Mouse (Mus musculus) intestine, postnatal 0 days (tissue): ENCODE data around the gene Podnl1. TPM values are rescaled to one million over a fixed set of nuclear protein-coding genes. Genes with fewer than 3 reads are reported as not detected.
A peak's percentile ranks its signal among the peaks of the same experiment; 100 is the strongest.

ENCODE experiments used
- ATAC-seq: fragments of 200-750 bp; cut with Nextera tagmentation; 2 replicates; pipeline ENCODE4 v1.8.0; 2017; ENCODE audit warnings: mild to moderate bottlenecking, moderate TSS enrichment, moderate library complexity
- H3K27ac ChIP-seq: fragments of 300-500 bp; sonication (generic); 2 replicates; pipeline ENCODE4 v1.5.1; 2014; ENCODE audit warnings: mild to moderate bottlenecking, low read depth, low read length, moderate library complexity
- H3K27me3 ChIP-seq: fragments of 300-500 bp; sonication (generic); replicated peaks from 2 replicates; pipeline ENCODE4 v1.6.1; 2014; ENCODE audit warnings: low read length, mixed read lengths; ENCODE audit not compliant: control insufficient read depth, insufficient read depth
- H3K36me3 ChIP-seq: fragments of 300-500 bp; sonication (generic); 2 replicates; pipeline ENCODE4 v1.6.1; 2014; ENCODE audit warnings: mild to moderate bottlenecking, moderate library complexity; ENCODE audit not compliant: control insufficient read depth, insufficient read depth
- H3K4me1 ChIP-seq: fragments of 300-500 bp; sonication (generic); replicated peaks from 2 replicates; pipeline ENCODE4 v1.6.1; 2014; ENCODE audit warnings: antibody characterized with exemption, low read length, mixed read lengths; ENCODE audit not compliant: control insufficient read depth, insufficient read depth
- H3K4me2 ChIP-seq: fragments of 300-500 bp; sonication (generic); replicated peaks from 2 replicates; pipeline ENCODE4 v1.6.1; 2014; ENCODE audit warnings: low read depth, mild to moderate bottlenecking, moderate library complexity
- H3K4me3 ChIP-seq: fragments of 300-500 bp; sonication (generic); 2 replicates; pipeline ENCODE4 v1.5.1; 2014; ENCODE audit warnings: low read depth, low read length
- H3K9ac ChIP-seq: fragments of 300-500 bp; sonication (generic); 2 replicates; pipeline ENCODE4 v1.6.1; 2014; ENCODE audit warnings: mild to moderate bottlenecking, low read depth, low read length
- H3K9me3 ChIP-seq: fragments of 300-500 bp; sonication (generic); 2 replicates; pipeline ENCODE4 v1.6.1; 2016; ENCODE audit warnings: mixed run types; ENCODE audit not compliant: control insufficient read depth
- CTCF ChIP-seq: sonication (generic); IDR thresholded peaks from 2 replicates; pipeline ENCODE4 v1.5.1; 2016; ENCODE audit warnings: low read depth, mild to moderate bottlenecking, control low read depth, antibody characterized with exemption, moderate library complexity
- WGBS: fragments of 180-500 bp; shearing (Covaris S2); extraction: QIAGEN DNeasy Blood & Tissue Kit; methylation state at CpG from one replicate; pipeline ENCODE4 v1.1.7; 2014; 5-methylcytosine and 5-hydroxymethylcytosine counted together
- polyA plus RNA-seq: library from polyadenylated mRNA; unstranded; fragments of >200 nt; fragmentation: Nextera tagmentation; extraction: Ambion mirVana; gene quantifications from 2 replicates; pipeline ENCODE4 v1.2.1, GENCODE M21; 2015

The Podnl1 gene
- polyA plus RNA-seq, 1 experiment from 2014 or later, result 0.29 TPM

DNA sequence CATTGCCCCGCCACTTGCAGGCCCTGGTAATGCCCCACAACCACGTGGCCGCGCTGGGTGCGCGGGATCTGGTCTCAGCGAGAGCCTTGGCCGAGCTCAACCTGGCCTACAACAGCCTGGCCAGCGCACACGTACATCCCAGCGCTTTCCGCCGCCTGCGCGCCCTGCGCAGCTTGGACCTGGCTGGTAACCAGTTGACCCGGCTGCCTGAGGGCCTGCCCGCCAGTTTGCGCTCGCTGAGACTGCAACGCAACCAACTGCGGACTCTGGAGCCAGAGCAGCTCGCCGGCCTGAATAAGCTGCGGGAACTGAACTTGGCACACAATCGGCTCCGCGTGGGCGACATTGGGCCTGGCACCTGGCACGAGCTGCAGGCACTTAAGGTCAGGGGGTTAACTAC lies 5.0 kb downstream of the Podnl1 start:
- no peak for ATAC-seq
- 53% methylated on average over 30 of the region's 30 CpGs for WGBS
- no peaks in the 10 kb centered on the region for H3K4me1 ChIP-seq

GRCm38 (mm10) chr8:84132225-84132624 lies 6.4 kb downstream of the Podnl1 start:
- Histone ChIP-seq H3K4me2 (no peak overlapping the region), H3K9ac (no peak overlapping the region), H3K4me3 (no peak overlapping the region), H3K36me3 (peaks cover 56% of the 10 kb centered on the region), H3K4me1 (no peaks in the 10 kb centered on the region), H3K9me3 (no peaks in the 10 kb centered on the region), H3K27me3 (no peaks in the 10 kb centered on the region), H3K27ac (no peak overlapping the region)
- ATAC-seq, result no peak
- 85% methylated on average over 8 of the region's 8 CpGs for WGBS
- TF ChIP-seq CTCF, result no peak

More for the DNA sequence above, 5.0 kb downstream of the Podnl1 start:
- Histone ChIP-seq H3K27ac (no peak overlapping the region), H3K9me3 (no peaks in the 10 kb centered on the region), H3K36me3 (peaks cover 43% of the 10 kb centered on the region), H3K4me2 (no peak overlapping the region), H3K27me3 (no peaks in the 10 kb centered on the region), H3K9ac (no peak overlapping the region), H3K4me3 (no peak overlapping the region)
- no peak for TF ChIP-seq CTCF

- ATAC-seq, result no peak
- WGBS, result 98% methylated on average over 3 of the region's 3 CpGs
- Histone ChIP-seq H3K9ac (no peak overlapping the region), H3K4me1 (no peaks in the 10 kb centered on the region), H3K36me3 (peaks cover 97% of the 10 kb centered on the region), H3K4me2 (no peak overlapping the region), H3K27me3 (no peaks in the 10 kb centered on the region), H3K9me3 (no peaks in the 10 kb centered on the region), H3K27ac (no peak overlapping the region), H3K4me3 (no peak overlapping the region)
- TF ChIP-seq CTCF, result no peak
These were observed 12.1 kb downstream of the Podnl1 start for GRCm38 (mm10) chr8:84137848-84138247.

DNA sequence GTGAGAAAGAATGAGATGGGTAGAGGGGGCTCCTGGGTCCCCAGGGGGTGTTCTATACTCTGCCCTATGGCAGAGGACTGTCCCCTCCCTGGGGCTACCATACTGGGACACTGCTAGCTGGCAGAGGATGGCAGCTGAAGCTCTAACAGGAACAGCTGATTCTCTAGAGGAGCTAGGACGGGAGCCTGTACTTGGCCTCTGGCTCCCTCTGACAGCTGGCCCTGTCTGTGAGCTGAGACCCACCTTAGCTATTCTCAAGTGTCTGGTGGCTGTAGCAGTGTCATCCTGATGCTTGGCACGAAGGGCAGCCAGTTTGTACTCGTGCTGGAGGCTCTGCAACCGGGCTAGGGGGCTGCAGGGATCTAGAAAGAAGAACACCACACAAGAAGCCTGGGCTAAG lies 15.0 kb downstream of the Podnl1 start:
- TF ChIP-seq CTCF, result no peak
- Histone ChIP-seq H3K9ac (no peak overlapping the region), H3K27ac (no peak overlapping the region), H3K9me3 (no peaks in the 10 kb centered on the region), H3K27me3 (no peaks in the 10 kb centered on the region), H3K4me3 (no peak overlapping the region), H3K4me1 (no peaks in the 10 kb centered on the region), H3K36me3 (peaks cover 84% of the 10 kb centered on the region), H3K4me2 (no peak overlapping the region)
- WGBS, result 91% methylated on average over 4 of the region's 4 CpGs
- ATAC-seq, result no peak

- Histone ChIP-seq H3K27me3 (no peaks in the 10 kb centered on the region), H3K4me1 (no peaks in the 10 kb centered on the region), H3K36me3 (peaks cover 46% of the 10 kb centered on the region), H3K4me3 (no peak overlapping the region), H3K4me2 (no peak overlapping the region), H3K9me3 (no peaks in the 10 kb centered on the region), H3K27ac (no peak overlapping the region), H3K9ac (no peak overlapping the region)
- no peak for ATAC-seq
- TF ChIP-seq CTCF, result no peak
- 87% methylated on average over 8 of the region's 8 CpGs for WGBS
These were observed 19.0 kb downstream of the Podnl1 start for GRCm38 (mm10) chr8:84144636-84145245.

DNA sequence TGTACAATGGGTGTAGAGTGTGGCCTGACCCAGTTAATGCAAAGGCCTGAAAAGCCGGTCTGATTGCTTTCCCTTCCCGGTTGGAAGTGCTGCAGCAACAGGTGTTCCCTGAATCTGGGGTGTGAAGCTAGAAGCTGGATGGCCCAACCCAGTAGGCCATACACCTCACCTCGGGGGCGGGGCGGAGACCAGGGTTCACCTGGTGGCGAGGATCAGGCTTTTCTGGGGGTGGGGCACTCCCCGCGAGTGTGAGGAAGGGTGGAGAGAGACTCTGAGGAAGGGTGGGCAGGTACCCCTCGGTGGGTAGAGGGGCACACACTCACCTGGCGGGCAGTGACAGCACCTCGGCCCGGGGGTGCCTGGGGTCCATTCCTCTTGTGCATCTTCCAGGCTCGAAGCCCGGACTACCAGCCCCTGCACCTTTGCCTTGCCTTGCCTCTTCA lies 21.6 kb downstream of the Podnl1 start:
- ATAC-seq, result peak; percentile 89
- Histone ChIP-seq H3K9me3 (no peaks in the 10 kb centered on the region), H3K9ac (peak overlapping the region; percentile 72), H3K36me3 (peaks cover 22% of the 10 kb centered on the region), H3K4me2 (peak overlapping the region; percentile 76), H3K4me1 (no peaks in the 10 kb centered on the region), H3K27me3 (no peaks in the 10 kb centered on the region), H3K4me3 (peak overlapping the region; percentile 53), H3K27ac (peak overlapping the region; percentile 86)
- WGBS, result 5% methylated on average over 14 of the region's 14 CpGs
- TF ChIP-seq CTCF, result peak; percentile 19; the same call in 1 of the 2 replicates
